Mouse (Mus musculus) cerebellum, postnatal 4 days (tissue): ENCODE measurements around the gene Plekhg6.

Source experiments
- DNase-seq, 2 experiments: peaks; one replicate each; pipeline ENCODE4 v3.0.0; 2022; ENCODE audit warnings: low spot score in 2 of 2, mixed read lengths in 1 of 2

The Plekhg6 gene

DNA sequence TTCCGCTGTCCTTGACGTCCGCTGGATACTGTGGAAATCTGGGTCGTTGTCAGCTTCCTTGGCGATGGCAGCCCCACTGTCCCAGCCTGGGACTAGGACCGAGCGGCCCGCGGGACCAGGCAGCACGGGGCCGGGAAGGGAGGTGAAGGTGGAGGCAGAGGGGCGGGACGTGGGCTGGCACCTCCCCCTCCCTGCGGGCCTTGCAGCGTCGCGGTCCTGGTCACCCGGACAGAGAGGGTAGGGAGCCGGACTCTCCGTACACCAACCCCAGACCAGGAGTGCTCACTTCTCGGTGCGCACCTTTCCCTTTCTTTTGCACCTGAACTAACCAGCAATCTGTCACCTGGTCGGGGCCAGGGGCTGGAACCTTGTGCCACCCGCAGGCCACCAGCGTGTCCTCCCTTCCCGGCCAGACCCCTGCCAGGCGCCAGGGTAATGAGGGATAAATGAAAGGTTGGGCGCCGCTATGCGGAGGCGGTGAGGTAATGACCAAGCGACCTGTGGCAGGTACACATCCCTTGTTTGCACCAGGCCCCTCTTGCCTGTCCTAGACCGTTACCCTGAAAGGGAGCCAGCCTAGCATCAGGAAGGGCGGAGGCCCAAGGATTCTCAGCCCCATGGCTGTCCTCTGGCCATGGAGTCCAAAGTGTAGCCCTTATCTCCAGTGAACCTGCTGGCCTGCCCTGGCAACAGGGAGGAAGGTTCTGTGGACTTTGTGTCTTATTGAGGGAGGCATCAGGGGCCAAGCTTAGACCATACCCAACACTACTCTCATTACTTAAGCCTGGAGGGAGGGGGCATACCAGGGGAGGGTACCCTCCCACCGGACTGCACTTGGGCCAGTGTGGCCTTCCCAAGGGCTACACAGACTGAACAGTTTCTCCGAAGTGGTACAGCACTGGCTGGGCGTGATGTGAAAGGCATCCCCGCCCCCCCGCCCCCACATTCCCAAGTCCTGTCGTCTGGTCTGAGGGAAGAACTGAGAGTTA lies at the start of gene Plekhg6:
Gene Plekhg6 (minus strand): TSS at position 422 of the 989 bp plus-strand sequence.
- DNase-seq = no peak

DNA sequence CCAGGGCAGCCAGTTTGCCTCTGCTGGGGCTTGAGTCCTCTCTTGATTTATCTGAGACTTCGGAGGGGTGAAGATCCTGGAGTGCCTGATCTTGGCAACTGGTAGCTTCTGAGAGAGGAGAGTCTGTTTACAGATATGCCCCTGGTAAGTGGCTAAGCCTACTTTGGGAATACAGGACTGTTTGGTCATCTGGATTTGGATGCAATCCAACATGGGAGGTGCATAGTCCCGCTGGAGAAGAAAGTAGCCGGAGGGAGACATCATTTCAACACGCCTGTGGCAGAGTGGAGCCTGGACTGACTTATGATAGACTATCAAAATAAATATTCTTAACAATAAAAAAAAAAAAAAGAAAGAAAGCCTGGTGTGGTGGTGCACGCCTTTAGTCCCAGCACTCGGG lies 49.1 kb upstream of the Plekhg6 start:
- no peak for DNase-seq

DNA sequence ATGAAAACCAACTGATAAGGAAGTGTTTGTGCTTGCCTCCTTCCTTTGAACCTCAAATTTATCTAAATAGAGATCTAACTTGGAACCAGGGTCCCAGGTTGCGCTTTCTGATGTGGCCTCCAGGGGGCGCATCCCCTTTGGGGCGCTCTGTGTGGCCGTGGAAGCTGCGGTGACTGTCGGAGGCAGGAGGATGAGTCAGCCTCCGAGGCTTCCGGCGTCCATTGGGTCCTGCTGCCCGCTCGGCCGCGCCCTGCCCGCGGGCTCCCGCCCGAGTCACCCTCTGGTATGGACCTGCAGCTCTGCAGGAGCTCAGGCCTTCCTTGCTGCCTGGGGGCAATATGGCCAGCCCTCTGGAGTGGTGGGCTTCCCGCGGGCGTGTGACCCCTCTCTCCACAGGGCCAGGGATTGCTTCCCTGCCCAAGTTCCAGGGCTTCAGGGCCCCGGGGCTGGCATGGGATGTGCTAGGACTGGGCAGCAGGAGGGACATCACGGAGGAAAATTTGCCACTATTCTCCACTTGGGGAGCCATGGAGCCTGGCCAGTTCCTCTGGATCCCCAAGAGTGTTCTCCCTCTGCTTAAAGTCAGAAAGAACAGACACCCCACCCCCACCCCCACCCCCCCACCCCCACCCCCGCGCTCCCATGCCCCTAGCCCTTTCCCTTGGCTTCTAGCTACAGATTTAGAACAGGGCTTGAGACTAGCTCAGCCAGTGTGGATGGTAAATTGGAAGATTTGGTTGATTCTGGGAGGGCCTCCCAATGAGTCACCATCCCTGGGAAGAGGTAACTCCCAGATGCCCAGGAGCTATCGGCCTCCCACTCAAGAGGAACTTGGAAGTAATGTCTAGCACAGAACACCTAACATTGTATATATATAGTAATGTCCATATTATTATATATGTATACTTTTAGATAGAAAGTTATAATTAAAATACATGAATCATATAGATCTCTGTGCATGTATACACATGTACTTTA lies 46.1 kb upstream of the Plekhg6 start:
- DNase-seq = peak; percentile 73 to 88

DNA sequence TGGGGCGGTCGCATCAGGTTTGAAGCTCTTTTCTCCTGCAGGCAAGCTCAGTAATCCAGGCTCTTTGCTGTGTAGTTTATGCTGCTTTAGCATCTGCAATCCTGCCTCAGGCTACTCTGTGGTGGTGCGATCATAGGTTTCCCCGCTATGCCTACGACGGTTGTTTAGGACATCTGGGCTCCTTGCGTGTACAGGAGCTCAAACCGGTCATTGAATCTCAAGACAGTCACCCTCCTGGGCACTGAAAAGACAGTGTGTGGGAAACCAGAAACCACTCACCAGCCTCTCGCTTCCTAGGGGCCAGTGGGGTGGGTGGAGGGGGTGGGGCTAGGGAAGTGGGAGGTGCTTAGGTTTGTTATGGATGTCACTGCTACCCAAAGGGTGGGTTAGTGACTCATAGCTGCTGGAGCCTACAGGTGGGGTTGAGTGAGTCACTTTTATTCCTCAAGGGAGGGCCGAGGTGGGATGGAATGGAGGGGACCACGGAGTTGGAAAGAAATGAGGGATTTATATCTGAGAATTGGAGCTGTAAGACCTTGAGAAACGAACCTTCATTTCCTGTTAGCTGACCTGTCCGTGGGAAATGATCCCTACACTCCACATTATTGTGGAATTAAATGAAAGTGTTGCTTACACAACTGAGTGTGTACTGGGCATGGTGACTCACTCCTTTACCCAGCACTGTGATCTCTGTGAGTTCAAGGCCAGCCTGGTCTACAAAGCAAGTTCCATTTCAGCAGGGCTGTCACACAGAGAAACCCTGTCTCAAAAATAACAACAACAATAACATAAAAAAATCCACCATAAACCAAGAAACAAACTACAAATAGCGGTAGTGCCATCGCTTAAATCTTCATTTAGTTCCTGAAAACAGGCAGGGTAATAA lies 44.9 kb upstream of the Plekhg6 start:
- DNase-seq = no peak

DNA sequence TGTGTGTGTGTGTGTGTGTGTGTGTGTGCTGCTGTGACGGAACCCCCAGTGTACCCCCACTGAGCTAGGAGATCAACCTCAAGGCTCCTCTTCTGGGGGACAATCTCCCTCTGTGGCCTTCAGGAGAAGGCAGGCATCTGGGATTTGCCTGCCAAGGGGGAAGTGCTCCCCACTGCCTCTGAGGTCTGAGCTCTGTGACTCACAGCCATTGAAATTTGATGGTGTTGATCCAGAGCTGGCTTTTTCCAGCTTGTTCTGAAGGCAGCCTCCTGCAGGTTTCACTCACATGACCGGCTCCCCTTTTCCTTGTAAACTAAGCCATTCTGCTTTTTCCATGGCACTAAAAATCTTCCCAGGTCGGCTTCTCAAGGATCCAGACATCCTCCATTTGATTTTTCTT lies 43.6 kb upstream of the Plekhg6 start:
- DNase-seq = no peak

DNA sequence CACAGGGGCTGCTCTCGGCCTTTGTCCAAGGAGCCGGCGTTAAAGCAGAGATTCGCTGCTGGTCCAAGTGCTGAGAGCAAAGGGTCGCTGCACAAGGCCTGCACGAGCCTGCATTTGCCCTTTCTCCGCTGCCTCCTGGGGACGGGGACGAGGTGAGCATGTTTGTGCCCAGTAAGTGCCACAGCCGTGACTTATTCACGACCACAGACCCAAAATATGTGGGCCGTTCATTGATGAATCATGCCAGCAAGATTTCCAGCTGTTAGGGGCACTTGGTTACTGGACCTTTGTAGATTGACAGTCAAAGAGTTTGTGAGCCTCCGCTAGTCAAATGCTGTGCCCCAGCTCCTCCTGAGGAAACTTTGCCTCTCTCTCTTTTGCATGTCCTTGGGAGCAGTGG lies 42.9 kb upstream of the Plekhg6 start:
- no peak for DNase-seq

DNA sequence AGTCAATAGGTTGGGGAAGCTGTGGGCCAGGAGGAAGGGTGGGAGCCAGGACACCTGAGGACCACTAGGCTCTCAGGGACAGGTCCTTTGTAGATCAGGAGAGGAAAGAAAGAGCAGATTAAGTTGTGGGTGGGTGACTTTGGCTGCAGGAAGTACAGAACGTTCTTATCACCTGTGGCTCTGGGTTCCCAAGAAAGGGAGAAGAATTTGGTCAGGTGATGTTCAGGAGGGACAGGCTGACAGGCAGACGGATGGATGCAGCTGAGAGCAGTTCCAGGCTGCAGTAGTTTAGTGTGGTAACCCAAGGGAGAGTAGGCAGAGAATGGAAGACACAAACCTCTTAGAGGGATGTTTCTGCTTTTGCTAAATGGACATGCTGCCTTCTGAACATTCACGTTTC lies 42.5 kb upstream of the Plekhg6 start:
- DNase-seq = no peak

DNA sequence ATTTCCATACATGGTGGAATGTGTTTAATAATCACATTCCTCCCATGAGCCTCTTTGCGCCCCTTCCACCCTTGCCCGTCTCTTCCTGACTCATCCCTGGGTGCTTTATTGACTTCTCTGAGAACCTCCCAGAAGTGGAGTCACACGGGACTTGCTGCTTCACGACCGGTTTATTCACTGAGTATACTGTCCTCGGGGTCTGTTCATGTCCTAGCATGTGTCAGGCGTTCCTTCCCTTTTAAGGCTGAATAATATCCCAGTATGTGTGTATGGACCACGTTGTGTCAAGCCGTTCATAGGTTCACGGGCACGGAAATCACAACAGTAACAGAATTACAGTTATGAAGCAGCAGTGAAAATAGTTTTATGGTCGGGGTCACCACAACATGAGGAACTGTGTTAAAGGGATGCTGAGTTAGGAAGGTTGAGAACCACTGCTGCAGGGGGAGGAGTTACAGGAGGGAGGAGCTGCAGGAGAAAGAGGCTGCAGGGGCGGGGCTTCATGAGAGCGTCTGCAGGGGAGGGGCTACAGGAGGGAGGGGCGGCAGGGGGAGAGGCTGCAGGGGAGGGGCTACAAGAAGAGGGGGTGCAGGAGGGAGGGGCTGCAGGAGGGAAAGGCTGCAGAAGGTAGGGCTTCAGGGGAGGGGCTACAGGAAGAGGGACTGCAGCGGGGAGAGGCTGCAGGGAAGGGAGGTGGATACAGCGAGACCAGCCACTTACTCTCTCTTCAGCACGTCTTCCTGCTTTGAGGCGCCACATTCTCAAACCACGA lies 41.6 kb upstream of the Plekhg6 start:
- DNase-seq = no peak

DNA sequence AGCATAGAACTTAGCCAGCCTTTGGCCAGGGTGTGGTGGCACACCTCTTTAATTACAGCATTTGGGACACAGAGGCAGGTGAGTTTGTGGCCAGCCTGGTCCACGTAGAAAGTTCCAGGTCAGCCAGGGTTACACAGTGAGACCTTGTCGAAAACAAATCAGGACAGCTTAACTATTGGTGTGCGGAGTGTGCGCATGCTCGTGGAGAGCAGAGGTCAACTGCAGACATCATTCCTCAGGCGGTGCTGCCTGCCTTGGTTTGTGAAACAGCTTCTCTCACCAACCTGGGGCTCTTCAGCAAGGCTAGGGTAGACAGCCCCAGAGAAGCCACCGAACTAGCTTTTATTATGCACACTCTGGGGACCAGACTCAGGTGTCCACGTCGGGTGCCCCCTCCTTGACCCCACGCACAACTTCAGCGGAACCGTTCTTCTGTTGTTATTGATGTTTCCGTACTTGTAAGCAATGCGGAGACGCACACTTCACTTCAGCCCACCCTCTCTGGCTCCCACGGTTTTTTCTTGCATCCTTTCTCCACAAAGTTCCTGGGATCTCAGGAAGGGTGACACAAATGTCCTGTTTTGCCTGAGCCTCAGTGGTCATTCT lies 40.0 kb upstream of the Plekhg6 start:
- DNase-seq = no peak

DNA sequence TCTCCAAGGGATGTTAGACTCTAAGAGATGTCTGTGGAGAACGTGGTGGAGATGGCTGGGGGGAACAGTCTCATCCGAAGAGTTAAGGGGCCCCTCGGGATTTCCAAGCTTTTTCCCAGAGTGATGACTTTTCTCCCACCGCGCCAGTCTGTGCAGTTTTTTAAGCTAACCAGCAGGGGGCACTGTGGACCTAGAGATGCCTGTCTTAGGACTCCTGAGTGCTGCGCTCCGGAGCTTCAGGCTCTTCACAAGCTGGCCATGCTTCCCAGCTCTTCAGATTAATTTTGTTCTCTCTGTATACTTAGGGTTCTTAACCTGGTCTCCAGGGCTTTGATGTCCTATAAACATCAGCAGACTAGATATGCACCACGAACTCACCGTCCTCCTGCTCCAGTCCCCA lies 38.2 kb upstream of the Plekhg6 start:
- DNase-seq = peak; percentile 71 to 85

DNA sequence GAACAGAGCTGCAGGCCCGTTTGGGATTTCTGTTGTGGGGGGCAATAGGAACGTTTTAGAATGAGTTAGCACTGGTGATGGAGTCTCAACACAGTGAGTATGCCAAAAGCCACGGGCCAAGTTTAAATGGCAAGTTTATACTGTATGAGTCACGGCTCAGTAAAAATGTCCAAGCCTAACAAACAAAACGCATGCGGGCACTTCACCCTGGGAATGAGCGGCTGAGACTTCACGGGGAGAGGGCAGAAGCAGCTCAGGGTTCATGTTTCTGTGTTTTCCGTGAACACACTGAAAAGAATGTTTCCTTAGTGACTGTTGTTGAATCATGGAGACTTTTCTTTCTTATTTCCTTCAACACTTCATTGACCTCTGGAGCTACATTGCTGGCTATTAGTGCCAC lies 32.7 kb upstream of the Plekhg6 start:
- DNase-seq = no peak

DNA sequence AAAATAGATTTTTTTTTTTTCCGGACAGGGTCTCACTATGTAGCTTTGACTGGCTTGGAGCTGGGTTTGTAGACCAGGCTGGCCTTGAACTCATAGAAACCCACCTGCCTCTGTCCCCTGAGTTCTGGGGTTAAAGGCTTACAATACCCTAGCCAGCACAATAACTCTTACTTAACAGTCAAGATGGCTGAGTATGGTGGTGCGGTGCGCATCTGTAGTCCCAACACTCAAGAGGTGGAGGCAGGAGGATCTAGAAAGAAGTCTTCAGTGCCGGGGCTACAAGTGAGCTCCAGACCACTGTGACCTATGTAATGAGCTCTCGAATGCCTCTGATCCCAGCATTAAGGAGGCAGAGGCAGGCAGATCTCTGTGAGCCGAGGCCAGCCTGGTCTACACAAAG lies 31.1 kb upstream of the Plekhg6 start:
- DNase-seq = no peak

DNA sequence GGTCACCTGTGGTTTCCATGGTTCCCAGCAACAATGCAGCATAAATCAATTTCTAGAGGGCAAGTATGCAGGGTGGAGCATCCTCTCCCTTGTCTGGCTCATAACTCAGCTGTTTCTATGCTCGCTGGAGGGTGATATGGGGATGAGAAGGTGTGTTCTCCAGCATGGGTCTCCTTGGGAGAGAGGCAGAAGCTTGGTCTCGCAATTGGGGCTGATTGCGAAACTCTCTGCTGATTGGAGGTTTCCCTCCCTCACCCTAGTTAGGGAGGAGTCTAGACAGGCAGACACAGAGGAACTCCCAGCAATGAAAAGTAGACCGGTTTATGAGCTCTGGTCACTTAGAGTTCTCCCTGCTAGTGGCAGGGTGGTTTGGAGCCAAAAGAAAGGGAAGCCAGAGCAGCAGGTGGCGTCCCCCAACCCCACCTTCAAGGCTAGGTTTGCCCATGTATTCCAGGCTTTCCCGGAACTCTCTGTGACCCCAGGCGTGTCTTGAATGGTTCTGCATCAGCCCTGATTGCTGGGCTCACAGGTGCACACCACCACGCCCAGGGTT lies 30.5 kb upstream of the Plekhg6 start:
- no peak for DNase-seq

DNA sequence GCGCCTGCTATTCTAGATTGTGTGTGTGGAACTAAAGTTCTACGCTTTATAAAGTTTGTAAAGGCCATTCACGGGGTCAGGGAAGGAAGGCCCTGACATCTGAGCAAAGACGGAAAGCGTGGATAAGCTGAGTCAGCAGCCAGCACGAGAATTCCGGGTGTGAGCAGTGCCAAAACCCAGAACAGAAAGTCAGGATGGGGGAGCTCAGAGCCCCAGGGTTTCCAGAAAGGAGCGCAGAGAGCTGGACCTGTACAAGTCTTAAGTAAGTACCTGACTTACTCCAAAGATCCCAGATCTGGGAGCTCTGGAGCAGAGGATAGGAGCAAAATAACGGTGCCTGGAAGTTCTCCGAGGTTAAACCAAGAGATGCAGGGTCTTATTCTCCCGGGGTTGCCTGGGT lies 30.0 kb upstream of the Plekhg6 start:
- DNase-seq = no peak

DNA sequence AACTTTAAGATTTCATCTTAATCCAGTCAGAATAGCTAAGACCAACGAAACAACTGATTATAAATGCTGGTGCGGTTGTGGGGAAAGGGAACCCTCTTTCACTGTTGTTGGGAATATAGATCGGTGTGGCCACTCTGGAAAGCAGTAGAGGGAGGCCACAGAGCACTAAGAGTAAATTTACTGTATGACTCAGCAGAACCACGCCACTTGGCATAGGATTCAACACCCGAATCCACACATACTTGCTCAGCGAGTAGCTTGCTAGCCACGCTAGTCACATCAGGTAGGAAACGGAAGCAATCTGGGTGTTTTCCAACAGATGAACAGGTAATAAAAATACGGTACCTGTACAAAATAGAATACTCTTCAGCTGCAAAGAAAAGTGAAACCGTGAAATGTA lies 27.1 kb upstream of the Plekhg6 start:
- DNase-seq = no peak

DNA sequence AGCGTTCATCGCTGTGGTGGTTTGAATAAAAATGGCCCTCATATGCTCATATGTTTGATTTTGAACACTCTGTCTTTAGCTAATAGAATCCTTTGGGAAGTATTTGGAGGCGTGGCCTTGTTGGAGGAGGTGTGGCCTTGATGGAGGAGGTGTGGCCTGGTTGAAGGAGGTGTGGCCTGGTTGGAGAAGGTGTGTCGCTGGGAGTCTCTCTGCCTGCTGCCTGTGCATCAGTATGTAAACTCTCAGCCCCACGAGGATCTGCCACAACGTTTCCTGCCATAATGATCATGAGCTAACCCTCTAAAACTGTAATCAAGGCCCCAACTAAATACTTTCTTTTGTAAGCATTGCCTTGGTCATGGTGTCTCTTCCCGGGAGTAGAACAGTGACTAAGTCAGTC lies 26.6 kb upstream of the Plekhg6 start:
- DNase-seq = no peak

DNA sequence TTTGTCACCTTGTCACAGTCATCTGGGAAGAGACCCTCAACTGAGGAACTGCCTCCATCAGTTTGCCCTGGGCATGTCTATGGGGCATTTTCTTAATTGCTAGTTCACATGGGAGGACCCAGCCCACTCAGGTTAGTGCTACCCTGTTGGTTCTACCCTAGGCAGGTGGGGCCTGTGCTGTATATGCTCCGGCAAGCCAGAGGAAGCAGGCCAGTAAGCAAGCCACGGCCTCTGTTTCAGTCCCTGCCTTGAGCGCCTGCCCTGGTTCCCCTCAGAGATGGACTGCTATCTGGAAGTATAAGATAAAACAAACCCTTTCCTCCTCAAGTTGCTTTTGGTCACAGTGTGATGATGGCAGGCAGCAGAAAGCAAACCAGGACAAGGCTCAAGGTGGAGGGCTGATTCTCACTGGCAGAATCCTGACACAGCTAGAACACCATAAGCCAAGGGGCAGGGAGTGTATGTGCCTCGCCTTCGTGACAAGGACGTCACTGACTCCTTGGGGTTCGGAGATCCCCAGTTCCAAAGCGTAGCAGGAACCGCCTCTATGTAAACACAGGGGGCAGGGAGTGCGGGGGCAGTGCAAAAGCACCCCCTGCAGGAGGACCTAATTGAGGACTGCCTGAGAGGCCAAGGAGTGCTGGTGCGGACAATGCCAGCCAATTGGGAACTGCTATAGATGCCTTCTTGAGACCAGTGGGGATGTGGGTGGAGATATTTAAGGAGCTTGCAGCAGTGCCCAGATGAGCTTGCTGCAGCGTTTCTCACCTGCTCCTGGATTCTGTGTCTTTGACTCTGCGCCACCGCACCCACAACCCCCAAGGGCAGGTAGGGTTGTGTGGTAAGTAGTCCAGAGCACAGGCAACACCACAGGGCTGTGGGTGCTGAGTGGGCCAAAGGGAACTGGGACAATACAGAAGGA lies 25.1 kb upstream of the Plekhg6 start:
- no peak for DNase-seq

DNA sequence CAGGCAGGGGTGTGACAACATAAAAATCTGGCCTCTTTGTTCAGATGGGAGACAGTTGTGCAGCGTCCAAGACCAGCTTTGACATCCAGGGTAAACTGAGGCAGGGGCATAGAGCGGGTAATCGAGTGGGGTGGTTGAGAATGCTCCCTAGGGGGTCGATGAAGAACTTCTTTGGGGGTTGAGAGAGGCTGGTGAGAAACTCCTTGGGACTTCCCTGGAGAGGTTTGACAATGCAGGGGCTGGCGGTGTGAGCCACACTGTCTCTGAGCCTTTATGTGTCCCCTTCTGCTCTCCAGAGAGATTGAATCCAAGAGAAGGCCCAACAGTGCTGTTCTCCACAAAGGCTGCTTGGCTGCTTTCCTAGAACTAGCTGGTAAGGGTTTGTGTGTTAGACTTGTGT lies 9.3 kb upstream of the Plekhg6 start:
- DNase-seq = no peak

DNA sequence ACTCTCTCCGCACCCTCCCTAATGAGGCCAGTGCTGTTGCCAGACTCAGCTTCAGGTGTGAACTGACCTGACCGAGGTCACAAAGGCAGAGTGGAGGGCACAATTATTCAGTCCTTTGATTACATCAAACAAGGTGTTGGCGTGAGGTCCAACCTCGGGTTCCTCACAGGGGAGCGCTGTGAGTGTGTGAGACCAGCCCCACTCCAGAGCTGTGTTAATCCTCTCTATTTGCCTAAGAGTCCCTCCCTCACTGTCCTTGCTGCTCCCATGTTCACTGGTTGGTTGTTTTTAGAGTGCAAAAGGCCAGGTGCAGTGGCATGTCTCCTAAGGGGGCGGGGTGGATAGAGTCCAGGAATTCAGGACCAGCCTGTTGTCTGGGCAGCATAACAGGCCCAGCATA lies 5.5 kb upstream of the Plekhg6 start:
- DNase-seq = no peak
